Mouse (Mus musculus): ENCODE measurements around the gene Gm9758. TPM values are rescaled to one million over a fixed set of nuclear protein-coding genes. Genes with fewer than 3 reads are reported as not detected.
"Not testable (repeated sequence)": the region's sequence is repeated elsewhere in the genome, so short reads cannot be mapped to it uniquely, and the experiment has no call there.

The Gm9758 gene
- polyA plus RNA-seq, 2 experiments, result not detected

GRCm38 (mm10) chr5:14892242-14892641 lies 22.5 kb downstream of the Gm9758 start:
- 77% methylated on average over 3 of the region's 3 CpGs for WGBS
- Histone ChIP-seq H3K27me3 (ENCODE audit: control insufficient read depth, insufficient read depth, low read length) (no peaks in the 10 kb centered on the region), H3K4me3 (replicated peaks; ENCODE audit: low read length) (no peak overlapping the region), H3K27ac (replicated peaks; ENCODE audit: low read depth, low read length) (no peak overlapping the region), H3K4me2 (replicated peaks; ENCODE audit: low read depth, low read length, severe bottlenecking) (no peak overlapping the region), H3K9ac (ENCODE audit: low read depth, low read length, severe bottlenecking) (no peak overlapping the region), H3K36me3 (ENCODE audit: control insufficient read depth, insufficient read depth, low read length) (no peaks in the 10 kb centered on the region), H3K4me1 (ENCODE audit: control insufficient read depth, insufficient read depth, low read length) (no peaks in the 10 kb centered on the region), H3K9me3 (ENCODE audit: control insufficient read depth, low read length) (no peaks in the 10 kb centered on the region)
- DNase-seq (ENCODE audit: low spot score), result no peak
- no peak for ATAC-seq (ENCODE audit: low FRiP score, low read depth)
- TF ChIP-seq POLR2A (IDR thresholded peaks at IDR 0.05; ENCODE audit: borderline replicate concordance, extremely low read depth, insufficient read depth, insufficient read length), result no peak

GRCm38 (mm10) chr5:14885291-14885690 lies 29.4 kb downstream of the Gm9758 start:
- not testable (repeated sequence) for H3K4me3 ChIP-seq (replicated peaks; ENCODE audit: low read length); H3K27ac ChIP-seq (replicated peaks; ENCODE audit: low read depth, low read length); H3K4me1 ChIP-seq (ENCODE audit: control insufficient read depth, insufficient read depth, low read length); ATAC-seq (ENCODE audit: low FRiP score, low read depth); DNase-seq (ENCODE audit: low spot score); H3K27me3 ChIP-seq (ENCODE audit: control insufficient read depth, insufficient read depth, low read length); H3K9ac ChIP-seq (ENCODE audit: low read depth, low read length, severe bottlenecking); H3K4me2 ChIP-seq (replicated peaks; ENCODE audit: low read depth, low read length, severe bottlenecking); H3K9me3 ChIP-seq (ENCODE audit: control insufficient read depth, low read length); H3K36me3 ChIP-seq (ENCODE audit: control insufficient read depth, insufficient read depth, low read length)
- 60% methylated on average over 2 of the region's 2 CpGs for WGBS

Other genes with a start within 250 kb of the Gm9758 start
- not detected in 2 replicates for gene Speer4e, start 23.5 kb upstream of the Gm9758 start, polyA plus RNA-seq (2012; rRNA removed)
- gene Speer4e, start 23.5 kb upstream of the Gm9758 start, polyA plus RNA-seq (2014; fragmentation: Nextera tagmentation; extraction: Ambion mirVana), result not detected in 2 replicates
- gene Gm10354, start 64.0 kb upstream of the Gm9758 start, polyA plus RNA-seq (2012; rRNA removed), result not detected in 2 replicates
- not detected in 2 replicates for gene Gm10354, start 64.0 kb upstream of the Gm9758 start, polyA plus RNA-seq (2014; fragmentation: Nextera tagmentation; extraction: Ambion mirVana)
- not detected in 2 replicates for gene Gm17019, start 118.1 kb upstream of the Gm9758 start, polyA plus RNA-seq (2012; rRNA removed)
- gene Gm17019, start 118.1 kb upstream of the Gm9758 start, polyA plus RNA-seq (2014; fragmentation: Nextera tagmentation; extraction: Ambion mirVana), result not detected in 2 replicates

All from limb, embryonic 14.5 days (tissue).